Mouse (Mus musculus) v-Abl transformed pro-B cells (cell line): ENCODE results near the gene Pirt.

Experiments used
- in situ Hi-C, 2 experiments: fragments of 400-800 bp; cut with MboI; formaldehyde crosslinking; loops; one replicate each; pipeline ENCODE4 v1.15.1; 2025; ENCODE audit not compliant: unreplicated experiment in 2 of 2

The Pirt gene

DNA sequence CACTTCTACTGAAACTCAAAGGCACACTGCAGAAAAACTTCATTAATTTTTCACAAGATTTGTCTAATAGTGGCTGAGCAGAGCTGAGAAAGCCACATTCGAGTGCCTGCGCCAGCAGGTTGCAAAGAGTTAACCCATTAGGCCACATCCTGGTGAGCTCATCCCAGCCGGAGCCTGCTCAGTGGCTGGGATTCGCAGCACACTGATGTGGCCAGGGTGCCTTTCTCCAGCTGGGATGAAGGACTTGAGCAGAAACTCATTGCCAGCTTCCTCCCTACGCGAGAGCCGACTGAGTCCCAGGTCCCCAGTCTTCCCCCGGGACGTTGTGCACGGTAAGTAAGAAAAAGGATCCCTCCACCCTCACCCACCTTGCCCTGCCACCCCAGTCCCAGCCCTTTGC is at the start of gene Pirt:
Pirt (plus strand) TSS at position 171 of the 400 bp plus-strand sequence.
- in situ Hi-C loops: no loop called here

- in situ Hi-C loops: no loop called here
Observed at GRCm38 (mm10) chr11:66871701-66872100, 40.1 kb upstream of the Pirt start.

DNA sequence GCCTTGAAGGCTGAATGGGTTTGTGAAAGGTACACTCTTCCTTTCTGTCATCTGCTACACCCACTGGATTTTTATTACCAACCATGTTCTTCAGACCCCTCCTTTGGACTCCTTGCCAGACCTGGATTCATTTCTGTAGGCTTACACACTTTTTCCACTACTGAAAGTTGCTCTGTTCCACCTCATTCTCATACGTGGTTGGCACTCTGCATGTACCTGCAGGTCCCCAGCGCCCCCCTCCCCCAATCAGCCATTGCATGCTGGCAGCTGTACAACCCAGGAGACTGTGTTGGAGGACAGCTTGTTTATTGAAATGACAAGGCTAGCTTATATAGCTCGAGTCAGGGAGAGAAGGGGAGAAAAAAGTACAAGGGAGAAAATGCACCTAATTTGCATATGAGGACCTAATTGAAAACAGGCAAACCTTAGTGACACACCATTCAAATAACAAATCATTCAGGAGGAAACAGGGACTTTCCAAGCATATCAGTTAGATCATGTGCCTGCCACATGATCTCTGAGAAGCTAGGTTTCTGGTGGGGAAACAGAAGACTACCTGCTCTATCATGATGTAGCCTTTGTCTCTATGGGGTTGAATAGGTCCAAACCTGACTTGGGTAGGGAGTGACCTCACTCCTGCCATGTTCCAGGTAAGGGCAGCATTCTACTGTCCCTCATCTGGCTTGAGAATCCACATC is 38.9 kb upstream of the Pirt start:
- in situ Hi-C loops: no loop called here

GRCm38 (mm10) chr11:66881291-66881690 is 30.5 kb upstream of the Pirt start:
- in situ Hi-C loops: loop anchor here in 1 of 2 experiments (25.0 kb wide), 1 partner anchor 1694 kb away; no protein-coding TSS in a partner anchor

- in situ Hi-C loops: loop anchor here in 1 of 2 experiments (25.0 kb wide), 1 partner anchor 1695 kb away; no protein-coding TSS in a partner anchor
Observed at GRCm38 (mm10) chr11:66882224-66883040, 29.3 kb upstream of the Pirt start.

GRCm38 (mm10) chr11:66892536-66892935 is 19.2 kb upstream of the Pirt start:
- in situ Hi-C loops: loop anchor here (10.0 to 25.0 kb wide), 2 partner anchors 1698 to 1705 kb away; no protein-coding TSS in a partner anchor

DNA sequence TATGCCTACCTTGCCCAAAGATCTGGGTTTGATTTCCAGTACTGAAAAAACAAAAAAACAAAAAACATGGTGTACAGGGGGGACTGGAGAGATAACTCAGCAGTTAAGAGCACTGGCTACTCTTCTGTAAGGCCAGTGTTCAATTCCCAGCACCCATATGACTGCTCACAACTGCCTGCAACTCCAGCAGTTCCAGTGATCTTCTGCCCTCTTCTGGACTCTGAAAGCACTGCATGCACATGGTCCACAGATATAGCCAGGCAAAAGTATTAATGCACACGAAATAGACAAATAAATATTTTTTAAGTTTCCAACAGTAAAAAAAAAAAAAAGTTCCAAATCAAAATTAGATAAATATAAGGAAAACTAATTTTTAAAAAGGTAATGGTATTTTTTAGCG is 13.0 kb upstream of the Pirt start:
- in situ Hi-C loops: loop anchor here (10.0 to 25.0 kb wide), 2 partner anchors 1704 to 1711 kb away; no protein-coding TSS in a partner anchor

- in situ Hi-C loops: loop anchor here (10.0 to 25.0 kb wide), 2 partner anchors 1705 to 1712 kb away; no protein-coding TSS in a partner anchor
Observed at GRCm38 (mm10) chr11:66899426-66899825, 12.4 kb upstream of the Pirt start.

GRCm38 (mm10) chr11:66902801-66903200 is 9.0 kb upstream of the Pirt start:
- in situ Hi-C loops: no loop called here

GRCm38 (mm10) chr11:66905617-66906384 is 6.0 kb upstream of the Pirt start:
- in situ Hi-C loops: loop anchor here (5.0 kb wide), 5 partner anchors 76 to 182 kb away; no protein-coding TSS in a partner anchor

DNA sequence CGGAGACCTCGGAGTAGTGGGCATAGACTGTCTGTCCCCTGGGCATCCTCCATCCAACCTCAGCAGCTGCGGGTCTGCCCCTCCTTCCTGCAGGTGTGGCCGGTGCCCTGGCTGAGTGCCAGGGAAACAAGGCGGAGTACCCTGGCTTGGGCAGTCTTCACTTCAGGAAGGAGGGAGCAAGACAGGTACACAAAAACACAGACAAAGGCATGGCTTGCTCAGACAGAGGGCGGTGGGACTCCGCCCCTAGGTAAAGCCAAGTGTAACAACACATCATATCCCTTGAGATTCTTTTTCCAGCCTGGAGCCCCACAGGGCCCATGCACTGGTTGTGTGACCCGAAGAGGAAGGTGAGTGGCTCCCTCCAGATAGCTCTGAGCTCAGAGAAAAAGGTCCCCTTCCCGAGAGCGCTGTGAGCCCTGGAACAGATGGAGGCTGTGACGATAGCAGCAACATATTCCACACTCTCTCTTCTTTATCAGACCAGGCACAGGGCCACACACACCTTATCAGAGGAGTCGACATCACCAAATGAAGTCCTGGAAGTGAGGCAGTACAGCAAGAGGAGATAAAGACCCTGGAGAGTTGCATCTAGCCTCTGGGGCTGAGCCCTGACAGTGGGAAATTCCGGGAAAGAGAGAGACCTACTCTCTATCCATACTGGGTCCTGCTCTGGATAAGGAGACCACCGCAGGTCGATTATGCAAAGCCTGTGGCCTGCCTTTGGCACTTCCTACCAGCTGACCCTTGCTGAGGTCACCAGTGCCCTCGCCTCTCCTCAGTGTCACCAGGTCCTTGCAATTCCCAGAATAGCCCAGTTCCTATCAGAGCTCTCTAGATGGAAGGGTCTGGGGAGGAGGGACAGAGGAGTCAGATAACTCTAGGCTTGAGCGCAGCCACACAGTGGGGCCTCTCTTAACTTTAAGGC is 1.0 kb downstream of the Pirt start:
- in situ Hi-C loops: no loop called here

GRCm38 (mm10) chr11:66914249-66914648 is 2.5 kb downstream of the Pirt start:
- in situ Hi-C loops: no loop called here

DNA sequence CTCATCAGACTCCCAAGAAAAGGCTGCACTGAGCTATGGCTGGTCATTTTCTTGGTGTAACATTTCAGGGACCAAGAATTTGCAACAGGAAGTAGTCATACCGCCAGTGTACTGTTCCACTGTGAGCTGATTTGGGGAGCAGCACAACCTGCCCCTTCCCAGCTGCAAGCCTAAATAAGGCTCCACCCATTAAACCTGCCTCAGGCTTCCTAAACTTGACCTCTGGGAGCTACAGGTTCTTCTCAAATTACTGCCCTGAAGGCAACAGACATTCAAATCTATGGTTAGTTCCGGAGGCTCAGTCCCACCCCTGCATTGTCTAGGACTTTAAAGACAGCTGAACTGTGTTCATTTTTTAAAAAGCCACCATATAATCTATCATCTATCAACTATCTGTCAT is 8.2 kb downstream of the Pirt start:
- in situ Hi-C loops: no loop called here

- in situ Hi-C loops: no loop called here
Observed at GRCm38 (mm10) chr11:66924095-66924823, 12.5 kb downstream of the Pirt start.

DNA sequence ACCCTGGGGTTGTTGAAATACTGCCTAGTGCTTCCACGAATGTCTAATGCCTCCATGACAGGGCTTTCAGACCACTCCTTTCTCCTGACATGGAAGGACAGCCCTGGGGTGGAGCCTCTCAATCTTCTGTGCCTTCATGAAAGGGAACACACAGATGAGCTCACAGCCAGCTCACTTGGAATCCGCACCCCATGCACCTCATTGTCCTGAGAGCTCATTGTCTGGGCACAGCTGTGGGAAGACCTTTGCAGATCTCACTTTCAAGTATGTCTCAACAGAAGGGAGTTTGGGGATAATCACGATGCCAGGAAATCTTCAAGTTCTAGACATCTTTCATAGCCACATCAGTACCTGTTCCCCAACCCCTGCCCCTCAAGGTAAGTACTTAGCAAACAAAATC is 16.5 kb downstream of the Pirt start:
- in situ Hi-C loops: no loop called here

DNA sequence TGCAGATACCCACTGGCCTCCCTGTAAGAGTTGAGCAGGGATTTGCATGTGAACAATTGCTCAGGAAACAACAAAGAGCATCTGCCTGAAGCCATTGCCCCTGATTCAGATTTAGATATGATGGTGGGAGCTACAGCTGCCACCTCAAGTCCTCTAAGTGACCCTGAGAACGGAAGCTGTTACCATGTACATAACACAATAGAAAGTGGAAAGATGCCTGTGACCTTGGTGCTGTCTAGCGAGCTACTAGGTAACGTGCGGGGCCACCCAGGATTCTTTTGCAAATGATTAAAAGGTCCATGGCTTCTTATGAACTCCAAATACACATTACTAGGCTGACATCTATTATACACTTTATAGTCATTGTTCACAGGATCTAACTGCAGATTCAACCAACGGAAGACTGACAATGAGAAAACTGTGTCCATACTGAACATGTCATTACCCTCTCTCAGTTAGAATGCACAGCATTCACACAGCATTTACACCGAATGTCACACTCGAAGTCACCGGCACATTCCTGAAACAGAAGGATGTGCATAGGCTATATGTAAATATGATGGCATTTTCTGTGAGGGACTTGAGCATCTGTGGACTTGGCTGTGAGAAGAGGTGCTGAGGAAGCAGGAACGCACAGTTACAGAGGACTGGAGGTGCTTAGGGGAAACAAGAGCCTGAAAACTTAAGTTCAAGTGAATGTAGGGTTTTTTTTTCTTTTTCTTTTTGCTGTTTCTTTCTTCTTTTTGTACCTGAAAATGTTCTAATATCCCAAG is 21.2 kb downstream of the Pirt start:
- in situ Hi-C loops: no loop called here

DNA sequence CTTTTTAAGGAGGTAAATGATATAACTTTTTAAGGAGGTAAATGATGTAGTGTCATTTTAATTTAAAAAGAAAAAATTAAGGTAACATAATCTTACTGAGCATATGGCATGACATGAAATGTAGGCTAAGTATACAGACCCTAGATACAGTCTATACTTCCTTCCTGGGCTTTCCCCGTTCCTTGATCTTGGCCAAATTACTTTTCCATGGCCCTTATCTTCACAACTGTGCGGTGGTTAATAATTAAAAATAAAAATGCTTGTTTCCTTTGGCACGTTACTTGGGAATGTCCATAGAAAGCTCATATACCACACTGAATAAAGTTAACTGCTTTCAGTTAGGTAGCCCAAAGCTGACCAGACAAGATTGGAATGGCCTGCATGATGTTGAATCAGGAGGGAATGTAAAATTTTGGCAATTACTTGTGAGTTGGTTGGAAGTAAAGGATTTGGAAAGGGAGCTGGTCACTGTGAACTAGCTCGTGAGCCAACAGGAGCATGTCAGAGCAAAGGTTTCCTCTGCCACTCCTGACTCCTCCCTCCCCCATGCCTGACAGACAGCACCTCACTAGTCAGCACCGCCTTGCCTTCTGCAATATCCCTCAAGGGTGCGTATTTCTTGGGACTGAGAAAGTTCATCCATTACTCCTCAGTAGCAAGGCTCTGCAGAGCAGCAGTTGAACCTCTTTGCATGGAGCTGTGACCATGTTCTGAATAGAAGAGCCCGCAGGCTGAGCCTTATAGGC is 22.8 kb downstream of the Pirt start:
- in situ Hi-C loops: no loop called here

DNA sequence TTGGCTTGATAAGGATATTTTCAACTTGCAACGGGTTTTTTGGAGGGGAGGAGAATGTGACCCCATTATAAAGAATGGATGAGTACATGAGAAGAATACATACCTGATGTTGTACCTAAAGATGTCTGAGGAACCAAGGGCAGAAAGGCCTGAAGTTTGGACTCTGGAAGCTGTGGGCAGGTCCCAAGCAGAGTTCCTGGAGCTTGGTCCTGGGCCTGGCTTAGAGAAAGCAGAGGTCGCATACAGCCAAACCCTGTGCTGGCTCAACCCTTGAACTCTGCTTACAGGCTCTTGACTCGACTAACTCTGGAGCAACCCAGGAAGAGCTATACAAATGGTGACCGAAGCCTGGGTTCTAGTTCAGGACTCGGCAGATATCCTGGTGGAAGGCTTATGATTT is 30.2 kb downstream of the Pirt start:
- in situ Hi-C loops: no loop called here
